Mouse (Mus musculus) CH12F3 (cell line): Measurements from ENCODE around the gene Rsg1.

Experiments
- in situ Hi-C: fragments of 300-500 bp; cut with MboI; formaldehyde crosslinking; loops from 2 replicates; pipeline ENCODE4 v1.14.3; 2020; ENCODE audit warnings: low sequenced_read_pairs

Rsg1 gene

DNA sequence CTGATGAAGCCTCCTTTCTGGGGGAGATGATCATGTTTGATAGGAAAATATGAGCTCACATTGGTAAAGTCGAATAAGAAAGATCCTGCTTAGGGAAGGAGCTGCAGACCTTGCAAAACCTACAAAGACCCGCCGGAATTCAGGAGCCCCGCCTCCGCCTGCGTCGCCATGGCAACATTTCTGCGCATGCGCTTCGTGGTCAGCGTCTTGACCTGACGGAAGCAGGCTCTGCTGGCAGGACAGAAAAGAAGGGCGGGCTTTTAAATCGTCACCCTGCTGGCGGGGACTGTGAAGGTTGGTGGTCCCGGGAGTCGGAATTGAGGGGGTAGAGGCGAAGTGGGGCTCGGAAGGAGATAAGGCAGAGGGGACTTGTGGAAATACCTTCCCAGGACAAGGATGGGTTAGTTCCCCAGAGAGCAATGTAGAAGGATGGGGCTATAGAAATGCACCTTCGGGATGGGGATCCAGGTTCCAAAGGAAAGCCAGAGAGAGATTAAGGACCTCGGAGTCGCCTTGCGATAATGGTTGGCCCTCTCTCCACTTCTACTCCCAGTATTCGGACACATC lies at the start of gene Rsg1:
Rsg1 (plus strand) TSS at position 187 of the 567 bp plus-strand sequence.
- in situ Hi-C loops: loop anchor here (10.0 kb wide), 1 partner anchor 69 kb away; the partner anchor contains the start of gene Fbxo42

DNA sequence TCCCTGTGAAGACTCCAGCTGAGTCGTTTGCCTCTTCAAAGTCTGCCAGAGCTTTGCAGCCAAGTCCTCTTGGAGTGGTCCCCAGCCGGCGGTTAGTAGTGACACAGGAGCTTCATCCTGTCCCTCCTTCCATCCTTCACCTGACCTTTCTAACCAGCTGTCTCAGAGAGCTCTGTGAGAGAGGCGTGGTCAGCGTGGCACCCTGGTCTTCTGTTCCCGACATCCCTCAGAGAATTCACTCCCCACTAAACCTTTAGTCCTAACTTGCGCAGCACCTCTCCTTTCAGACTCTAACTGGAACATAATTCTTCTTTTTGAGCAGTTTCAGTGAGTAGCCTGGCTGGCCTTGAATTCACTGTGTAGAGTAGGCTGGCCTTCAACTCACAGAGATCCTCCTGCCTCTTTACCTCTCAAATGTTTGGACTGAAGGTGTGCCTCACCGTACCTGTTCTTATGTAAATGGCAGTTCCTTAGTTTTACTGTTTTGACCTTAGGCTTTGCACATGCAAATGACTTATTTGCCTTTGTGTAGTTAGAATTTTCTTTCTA lies 47.9 kb upstream of the Rsg1 start:
- in situ Hi-C loops: no loop called here

DNA sequence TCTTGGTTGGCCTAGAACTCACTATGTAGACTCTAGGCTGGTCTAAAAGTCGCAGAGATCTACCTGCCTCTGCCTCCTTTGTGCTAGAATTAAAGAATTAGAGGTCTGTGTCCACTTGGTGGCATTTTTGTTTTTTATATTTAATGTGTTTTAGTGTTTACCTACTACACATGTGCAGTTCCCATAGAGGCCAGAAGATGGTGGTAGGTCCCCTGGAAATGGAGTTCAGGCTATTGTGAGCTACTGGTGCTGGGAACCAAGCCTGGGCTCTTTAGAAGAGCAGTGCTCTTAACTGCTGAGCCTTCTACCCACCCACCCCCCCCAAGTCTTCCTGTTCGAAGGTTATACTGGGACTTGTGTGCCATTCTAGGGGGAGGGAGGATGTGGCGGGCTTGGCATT lies 46.6 kb upstream of the Rsg1 start:
- in situ Hi-C loops: no loop called here

GRCm38 (mm10) chr4:141172121-141172520 lies 41.6 kb upstream of the Rsg1 start:
- in situ Hi-C loops: no loop called here

- in situ Hi-C loops: no loop called here
These were observed 38.0 kb upstream of the Rsg1 start for GRCm38 (mm10) chr4:141175783-141176182.

GRCm38 (mm10) chr4:141176328-141176838 lies 37.4 kb upstream of the Rsg1 start:
- in situ Hi-C loops: no loop called here

GRCm38 (mm10) chr4:141178500-141178899 lies 35.3 kb upstream of the Rsg1 start:
- in situ Hi-C loops: no loop called here

DNA sequence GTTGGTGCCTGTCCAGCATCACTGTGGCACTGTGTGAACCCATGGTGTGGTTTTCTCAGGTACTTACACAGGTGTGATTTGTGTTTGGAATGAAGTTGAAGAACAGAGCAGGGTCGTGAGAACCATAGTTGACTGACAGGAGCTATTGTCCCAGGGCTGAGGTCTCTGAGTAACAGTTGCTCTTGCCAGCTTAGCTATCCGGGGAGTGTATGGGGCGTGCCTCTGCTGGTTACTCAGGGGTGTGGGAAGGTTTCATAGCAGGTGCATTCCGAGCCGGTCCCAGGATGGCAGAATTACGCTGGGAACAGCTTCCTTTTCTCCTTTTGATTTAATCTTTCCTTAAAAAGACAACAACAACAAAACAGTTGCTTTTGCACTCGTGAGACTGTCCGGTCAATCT lies 32.9 kb upstream of the Rsg1 start:
- in situ Hi-C loops: no loop called here

- in situ Hi-C loops: no loop called here
These were observed 31.8 kb upstream of the Rsg1 start for GRCm38 (mm10) chr4:141181981-141182380.

DNA sequence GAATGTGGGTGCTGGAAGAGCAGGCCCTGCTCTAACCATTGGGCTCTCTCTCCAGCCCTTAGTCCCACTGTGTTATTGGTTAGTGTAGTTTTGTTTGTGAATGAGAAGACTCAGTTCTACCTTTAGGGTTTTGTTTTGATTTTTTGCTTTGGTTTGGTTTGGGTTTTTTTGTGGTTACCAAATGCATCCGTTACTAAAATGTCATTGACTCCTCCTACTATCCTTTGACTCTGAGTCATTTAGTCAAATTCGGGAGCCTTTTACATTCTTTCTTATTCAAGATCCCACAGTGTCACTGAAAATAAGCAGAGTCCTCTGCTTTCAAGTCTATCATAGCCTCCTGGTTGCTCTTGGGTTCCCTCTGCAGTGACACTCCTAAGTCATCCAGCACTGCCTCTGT lies 29.8 kb upstream of the Rsg1 start:
- in situ Hi-C loops: no loop called here

DNA sequence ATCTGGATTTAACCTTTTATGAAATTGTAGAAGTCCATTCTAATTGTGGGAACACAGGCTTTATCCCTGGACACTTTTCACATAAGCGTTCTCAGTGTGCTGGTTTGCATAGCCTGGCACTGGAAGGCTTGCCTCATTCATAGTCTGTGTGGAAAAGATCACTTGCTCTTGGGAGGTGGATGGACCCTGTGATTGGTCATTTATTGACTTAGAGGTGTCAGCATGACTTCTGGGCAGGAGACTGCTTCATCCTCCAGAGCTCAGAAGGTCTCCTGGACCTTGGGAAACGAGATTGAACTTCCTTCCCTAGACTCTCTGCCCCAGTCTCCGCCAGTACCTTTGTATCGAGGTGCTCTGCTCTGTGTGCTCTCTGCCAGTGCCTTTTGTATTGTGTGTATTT lies 29.3 kb upstream of the Rsg1 start:
- in situ Hi-C loops: no loop called here

GRCm38 (mm10) chr4:141186923-141187836 lies 26.6 kb upstream of the Rsg1 start:
- in situ Hi-C loops: no loop called here

DNA sequence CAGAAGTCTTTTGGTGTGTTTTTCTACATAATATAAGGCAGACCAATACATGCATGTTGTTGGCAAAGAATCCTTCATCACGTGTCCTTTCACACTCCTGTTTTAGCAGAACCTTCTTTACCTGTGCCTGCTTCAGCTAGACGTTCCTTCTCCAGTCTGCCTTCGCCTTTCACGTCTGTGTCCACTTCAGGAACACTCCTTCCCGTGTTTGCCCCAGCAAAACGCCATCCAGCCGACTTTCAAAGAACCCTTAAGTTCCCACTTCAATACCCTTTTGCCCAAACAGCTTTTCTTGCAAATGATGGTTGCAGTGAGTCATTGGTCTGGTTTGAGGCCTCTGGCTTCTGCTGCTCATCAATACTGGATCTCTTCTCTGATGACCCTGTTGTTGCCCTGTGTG lies 22.5 kb upstream of the Rsg1 start:
- in situ Hi-C loops: no loop called here

GRCm38 (mm10) chr4:141194553-141194952 lies 19.2 kb upstream of the Rsg1 start:
- in situ Hi-C loops: no loop called here

- in situ Hi-C loops: no loop called here
These were observed 16.6 kb upstream of the Rsg1 start for GRCm38 (mm10) chr4:141196981-141197685.

DNA sequence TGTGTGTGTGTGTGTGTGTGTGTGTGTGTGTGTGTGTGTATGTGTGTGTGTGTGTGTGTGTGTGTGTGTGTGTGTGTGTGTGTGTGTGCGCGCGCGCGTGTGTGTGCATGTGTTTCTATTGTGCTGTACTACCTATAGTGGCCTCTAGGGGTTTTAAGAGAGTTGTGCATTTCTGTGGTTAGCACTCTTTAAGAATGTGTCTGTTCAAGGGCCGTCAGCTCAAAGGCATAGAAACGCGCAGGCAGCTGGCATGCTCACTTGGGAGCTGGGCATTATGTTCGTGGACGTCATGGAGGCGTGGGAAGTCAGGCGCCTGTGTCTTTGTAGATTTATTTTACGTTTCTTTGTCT lies 16.1 kb upstream of the Rsg1 start:
- in situ Hi-C loops: no loop called here

- in situ Hi-C loops: no loop called here
These were observed 12.8 kb upstream of the Rsg1 start for GRCm38 (mm10) chr4:141200906-141201305.

- in situ Hi-C loops: no loop called here
These were observed 11.6 kb upstream of the Rsg1 start for GRCm38 (mm10) chr4:141202192-141202591.

GRCm38 (mm10) chr4:141204580-141205061 lies 9.1 kb upstream of the Rsg1 start:
- in situ Hi-C loops: no loop called here

DNA sequence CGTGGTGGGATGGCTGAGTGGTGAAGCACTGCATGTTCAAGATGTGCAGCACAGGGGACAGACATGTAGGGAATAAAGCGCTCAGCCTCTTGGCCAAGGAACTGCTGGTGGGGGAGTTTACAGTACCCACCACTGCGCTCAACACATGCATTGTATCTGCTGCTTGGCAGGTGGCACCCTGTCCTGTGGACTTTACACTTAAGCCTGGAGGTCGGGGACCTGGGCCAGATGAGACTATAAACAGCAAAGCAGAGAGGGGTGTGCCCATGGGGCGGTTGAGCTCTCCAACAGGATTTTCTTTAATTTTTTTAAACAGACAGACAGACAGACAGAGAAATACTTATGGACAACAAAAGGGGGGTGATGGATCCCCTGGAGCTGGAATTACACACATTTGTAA lies 6.7 kb upstream of the Rsg1 start:
- in situ Hi-C loops: no loop called here
